Mouse (Mus musculus) common myeloid progenitor, adult 5-6 weeks (primary cell): ENCODE results near the gene Sfxn5. TPM values are rescaled to one million over a fixed set of nuclear protein-coding genes. Genes with fewer than 3 reads are reported as not detected.
A peak's percentile ranks its signal among the peaks of the same experiment; 100 is the strongest.

ENCODE experiments used
- ATAC-seq: replicated peaks from 2 replicates; pipeline ENCODE4 v1.8.0; 2016; ENCODE audit warnings: low read depth, mild to moderate bottlenecking, moderate TSS enrichment, inconsistent platforms; ENCODE audit not compliant: poor library complexity, severe bottlenecking
- total RNA-seq: library from RNA; stranded (forward); fragments of 200-1000, 187-1606 nt; gene quantifications from 2 replicates; pipeline ENCODE4 v1.2.3, GENCODE M21; 2017

The Sfxn5 gene
- total RNA-seq, 1 experiment from 2014 or later = 2.0 TPM

DNA sequence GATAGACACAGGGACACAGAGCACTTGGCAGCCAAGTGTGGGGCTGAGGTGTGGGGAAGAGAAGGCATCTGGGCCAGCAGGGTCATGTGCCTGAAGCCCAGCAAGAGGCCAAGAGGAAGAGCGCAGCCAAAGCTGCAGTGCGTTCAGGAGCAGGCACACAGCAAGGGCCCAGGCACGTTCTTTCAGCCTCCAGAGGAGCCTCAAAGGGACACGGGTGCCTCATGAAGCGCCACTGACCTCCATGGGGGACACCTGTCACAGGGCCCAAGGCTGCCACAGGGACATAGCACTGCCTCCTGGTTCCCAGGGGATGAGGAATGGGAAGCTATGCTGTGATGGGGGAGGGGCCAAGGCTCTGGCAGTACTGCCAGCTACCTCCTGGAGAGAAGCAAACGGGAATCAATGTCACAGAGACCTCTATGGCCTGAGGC lies 82.4 kb downstream of the Sfxn5 start:
- no peak for ATAC-seq

DNA sequence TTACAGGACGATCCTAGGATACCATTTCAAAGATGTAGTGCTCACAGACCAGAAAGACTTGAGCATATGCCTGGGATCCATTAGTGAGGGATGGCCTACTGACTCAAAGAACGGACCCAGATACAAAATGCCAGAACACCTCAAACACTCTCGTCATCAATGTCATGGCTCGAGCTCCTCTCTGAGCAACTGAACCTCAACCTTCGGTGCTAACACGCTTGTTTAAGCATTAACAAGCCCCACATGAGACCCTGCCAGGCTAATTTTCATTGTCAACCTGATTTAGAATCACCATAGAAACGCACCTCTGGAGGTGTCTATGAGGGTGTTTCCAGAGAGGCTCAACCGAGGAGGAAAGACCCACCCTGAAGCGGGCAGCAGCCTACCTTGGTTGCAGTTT lies 83.4 kb downstream of the Sfxn5 start:
- ATAC-seq = no peak

DNA sequence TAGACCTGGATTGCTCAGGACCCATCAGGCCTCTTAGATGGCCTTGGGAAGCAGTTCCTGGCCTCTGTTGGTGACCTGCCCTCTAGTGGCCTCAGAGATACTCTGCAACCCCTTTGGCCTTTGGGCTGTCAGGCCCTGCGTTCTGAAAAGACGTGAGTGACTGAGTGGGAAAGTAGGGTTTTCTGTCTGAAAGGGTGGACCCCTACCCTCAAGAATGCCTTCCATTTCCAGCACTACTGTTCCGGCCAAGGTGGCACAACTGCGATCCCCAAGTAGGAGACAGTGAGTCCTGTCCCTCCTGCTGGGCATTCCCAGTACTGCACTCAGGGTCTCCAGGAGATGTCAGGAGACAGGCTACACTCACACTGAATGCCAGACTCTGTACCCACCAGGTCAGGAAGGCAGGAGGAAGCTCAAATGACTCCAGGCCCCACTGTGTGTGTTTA lies 94.2 kb downstream of the Sfxn5 start:
- ATAC-seq = peak; percentile 85

DNA sequence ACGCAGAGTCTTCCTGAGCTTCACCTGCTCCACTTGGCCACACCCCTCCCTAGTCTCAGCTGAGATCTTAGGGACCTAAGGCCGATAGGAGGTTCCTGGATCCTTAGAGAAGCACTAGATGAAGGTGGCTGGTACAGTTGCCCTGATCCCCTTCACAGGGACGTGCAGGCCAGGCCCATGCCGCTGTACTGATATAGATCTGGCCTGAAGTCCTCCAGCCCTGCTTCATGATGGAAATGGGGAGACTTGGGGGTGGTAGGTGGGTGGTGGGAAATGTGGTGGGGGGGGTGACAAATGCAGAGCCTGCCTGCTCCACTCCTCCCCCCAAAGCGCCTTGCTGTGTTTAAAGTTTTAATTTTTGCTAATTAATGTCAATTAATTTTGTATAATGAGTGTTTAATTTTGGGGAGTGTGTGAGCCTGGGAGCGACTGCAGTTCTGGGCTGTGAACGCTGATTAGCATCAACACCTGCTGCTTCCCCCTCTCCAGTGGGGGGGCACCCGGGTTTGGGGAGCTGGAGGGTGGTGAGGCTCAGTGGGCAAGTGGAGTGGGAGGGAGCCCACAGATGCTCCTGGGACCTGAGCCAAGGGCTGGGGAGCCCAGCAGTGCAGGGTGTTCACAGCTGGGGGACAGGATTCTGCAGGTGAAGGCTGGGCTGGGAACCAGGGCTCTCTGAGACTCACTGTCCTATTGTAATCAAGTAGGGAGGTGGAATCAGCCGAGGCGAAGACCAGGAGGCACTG lies 95.5 kb downstream of the Sfxn5 start:
- no peak for ATAC-seq

DNA sequence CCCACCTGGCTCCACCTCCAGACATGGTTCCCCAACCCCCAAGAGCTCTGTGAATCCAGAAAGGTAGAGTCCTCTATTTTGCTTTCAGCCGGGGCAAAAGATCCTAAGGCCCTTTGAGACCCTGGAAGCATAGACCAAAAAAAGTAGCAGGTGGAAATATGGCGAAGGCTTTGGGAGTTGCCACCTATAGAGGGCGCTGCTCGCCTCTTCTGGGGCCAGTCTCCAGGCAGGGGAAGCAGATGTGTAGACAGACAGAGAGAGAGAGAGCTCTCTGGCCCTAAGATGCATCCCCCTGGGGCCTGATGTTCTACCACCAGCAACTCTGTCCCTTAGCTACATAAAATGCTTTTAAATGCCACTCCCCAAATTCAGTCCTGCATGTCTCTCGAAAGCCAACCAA lies 96.2 kb downstream of the Sfxn5 start:
- ATAC-seq = peak; percentile 46; the same call in 1 of the 2 replicates

DNA sequence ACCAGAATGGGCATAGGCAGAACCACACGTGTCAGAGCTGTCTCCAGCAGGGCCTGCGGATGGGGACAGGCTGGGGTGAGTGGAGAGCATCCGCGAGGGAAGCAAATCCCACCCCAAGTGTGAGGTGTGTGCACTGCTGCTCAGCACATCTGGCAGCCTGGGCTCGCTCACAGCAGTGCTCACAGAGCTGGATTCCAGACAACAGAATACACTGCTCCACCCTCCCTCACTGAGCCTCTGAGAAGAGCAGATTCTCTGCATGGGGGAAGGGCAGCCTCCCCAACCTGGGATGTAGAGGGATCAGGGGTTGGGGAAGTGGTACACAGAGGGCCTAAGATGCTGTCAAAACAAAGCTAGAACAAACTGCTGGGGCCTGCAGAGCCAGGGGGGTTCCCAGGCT lies 98.4 kb downstream of the Sfxn5 start:
- no peak for ATAC-seq

DNA sequence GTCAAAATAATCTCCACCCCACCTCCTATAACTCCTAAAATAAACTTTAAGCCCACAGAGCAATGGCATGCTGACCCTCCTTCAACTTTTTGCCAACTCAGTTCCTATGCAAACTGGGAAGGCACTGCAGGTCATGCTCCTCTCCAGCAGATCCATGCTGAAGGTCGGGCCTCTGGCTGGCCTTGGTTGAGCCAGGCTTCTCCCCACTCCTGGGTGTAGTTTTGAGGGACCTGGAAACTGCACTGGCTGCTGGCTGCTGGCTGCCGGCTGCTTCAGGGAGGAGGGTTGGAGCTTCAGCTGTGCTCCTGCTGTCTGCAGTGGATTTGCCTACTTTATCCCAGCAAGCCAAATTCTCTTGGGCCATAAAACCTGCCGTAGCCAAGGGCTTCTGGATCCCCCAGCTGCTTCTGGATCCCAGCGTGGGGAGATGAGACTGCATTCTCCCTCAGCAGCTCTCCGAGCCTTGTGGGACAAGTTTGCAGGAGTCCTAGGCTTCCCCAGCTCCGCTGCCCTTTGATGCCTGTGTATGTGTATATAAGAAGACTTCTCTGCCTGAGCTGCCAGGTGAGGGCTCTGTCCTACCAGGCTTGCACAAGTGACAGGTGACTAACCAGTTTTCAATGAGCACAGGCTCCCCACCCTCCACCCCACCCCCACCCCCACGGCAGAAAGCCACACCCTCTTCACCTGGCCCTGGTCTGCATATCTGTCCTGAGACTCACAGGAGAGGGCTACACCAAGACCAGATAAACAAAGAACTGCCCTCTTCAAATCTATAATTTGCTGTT lies 100.2 kb downstream of the Sfxn5 start:
- no peak for ATAC-seq

DNA sequence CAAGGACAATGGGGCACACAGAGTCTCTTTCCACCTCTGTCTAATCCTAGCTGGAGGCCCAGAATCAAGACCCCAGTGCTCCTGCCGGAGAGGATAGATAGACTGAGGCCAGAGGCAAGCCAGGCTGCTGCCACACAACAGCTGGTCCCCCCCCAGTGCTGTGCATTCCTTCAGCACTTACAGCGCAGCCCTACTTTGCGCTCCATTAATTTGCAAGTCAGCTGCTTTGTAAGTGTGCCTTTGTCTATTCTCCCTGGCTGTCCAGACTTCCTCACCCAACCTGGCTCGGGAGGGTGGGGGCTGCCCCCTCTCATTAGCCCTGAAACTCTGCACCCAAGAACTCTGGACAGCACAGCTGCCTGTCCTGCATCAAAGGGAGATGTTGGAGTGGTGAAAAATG lies 101.2 kb downstream of the Sfxn5 start:
- ATAC-seq = no peak

DNA sequence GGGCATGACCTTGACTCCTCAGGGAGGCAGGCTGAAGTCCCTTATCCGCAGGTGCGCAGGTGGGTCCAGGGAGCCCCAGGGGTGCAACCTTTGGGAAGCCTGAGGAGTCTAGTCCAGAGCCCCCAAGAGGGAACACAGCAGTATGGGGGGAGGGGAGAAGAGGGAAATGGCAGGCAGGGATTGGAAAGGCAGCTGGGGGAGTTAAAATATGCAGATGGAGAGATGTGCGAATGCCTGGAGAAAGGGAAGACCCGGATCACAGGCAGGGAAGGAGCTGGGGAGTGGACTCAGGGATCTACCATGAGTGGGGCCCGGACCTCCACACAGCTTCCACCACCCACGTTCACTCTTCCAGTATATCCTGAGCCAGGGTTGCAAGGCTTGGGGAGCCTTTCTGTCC lies 101.8 kb downstream of the Sfxn5 start:
- no peak for ATAC-seq

DNA sequence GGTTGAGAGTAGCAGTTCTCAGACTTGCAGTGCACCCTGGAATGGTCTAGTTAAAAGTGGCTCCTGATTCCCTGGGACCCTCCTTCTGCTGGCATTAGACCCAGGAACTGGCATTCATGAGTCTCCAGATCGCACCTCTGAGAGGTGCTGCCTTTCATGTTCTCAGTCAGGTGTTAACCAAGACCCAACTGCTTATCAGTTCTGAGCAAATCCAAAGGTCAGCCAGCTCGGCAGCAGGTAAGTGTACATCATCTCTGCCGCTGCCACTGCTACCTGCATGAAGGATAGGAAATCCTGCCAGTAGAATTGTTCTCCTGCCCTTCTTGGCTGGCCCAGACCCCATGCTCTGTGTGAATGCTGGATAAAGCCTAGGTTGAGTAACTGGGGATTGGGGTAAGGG lies 102.5 kb downstream of the Sfxn5 start:
- no peak for ATAC-seq

DNA sequence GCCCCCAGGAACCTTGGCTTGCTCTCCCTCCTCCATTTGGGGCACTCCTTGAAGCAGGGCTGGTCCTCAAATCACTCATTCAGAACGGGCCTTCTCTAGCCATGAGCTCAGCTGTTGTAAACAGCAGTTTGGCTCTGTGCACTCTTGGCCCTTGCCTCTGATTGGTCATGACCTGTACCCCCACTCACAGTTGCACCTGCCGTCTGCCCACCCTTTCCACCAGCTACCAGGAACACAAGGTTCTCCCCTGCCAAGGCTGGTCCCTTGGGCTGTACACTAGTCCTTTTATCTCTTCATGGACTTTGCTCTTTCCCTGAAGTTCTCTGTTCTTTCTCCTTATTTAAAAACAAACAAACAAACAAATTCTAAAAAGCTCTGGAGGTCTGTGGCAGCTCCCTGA lies 105.7 kb downstream of the Sfxn5 start:
- no peak for ATAC-seq

DNA sequence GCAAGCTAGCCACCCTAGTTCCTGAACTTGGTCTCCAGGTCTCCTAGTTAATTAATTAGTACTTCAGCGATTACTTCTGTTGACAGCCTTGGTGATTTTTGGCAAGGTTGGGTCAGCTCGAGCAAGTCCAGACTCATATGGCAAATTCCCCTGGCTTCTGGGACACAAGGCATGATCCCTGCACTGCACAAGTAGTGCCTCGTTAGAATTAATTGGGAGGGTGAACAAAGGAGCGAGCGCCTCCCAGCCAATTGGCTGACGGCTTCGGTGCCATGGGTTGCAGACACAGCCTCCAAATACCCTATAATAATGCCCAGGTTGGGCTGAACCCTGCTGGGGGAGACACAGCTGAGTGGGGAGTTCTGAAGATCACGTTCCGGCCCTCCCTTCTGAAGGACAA lies 106.7 kb downstream of the Sfxn5 start:
- no peak for ATAC-seq

DNA sequence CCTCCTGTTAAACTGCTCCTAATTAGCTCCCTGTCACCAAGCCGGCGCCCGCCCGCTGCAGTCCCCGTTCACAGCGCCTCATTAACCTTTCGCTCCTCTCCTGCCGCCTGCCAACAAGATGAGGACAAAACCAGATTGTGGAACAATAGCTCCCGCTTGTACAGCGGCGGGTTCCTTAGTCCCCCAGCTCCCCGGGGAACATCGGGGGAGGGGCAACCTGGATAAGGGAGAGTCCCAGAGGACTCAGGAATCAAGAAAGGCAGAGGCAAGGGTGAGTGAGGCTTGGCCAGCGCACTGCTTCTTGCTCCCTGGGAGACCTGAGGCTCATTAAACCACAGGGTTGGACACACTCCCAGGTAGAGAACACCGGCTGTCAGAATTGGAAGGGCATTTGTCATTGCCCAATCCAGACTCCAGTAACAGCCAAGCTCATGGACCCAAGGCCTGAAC lies 108.8 kb downstream of the Sfxn5 start:
- ATAC-seq = no peak

DNA sequence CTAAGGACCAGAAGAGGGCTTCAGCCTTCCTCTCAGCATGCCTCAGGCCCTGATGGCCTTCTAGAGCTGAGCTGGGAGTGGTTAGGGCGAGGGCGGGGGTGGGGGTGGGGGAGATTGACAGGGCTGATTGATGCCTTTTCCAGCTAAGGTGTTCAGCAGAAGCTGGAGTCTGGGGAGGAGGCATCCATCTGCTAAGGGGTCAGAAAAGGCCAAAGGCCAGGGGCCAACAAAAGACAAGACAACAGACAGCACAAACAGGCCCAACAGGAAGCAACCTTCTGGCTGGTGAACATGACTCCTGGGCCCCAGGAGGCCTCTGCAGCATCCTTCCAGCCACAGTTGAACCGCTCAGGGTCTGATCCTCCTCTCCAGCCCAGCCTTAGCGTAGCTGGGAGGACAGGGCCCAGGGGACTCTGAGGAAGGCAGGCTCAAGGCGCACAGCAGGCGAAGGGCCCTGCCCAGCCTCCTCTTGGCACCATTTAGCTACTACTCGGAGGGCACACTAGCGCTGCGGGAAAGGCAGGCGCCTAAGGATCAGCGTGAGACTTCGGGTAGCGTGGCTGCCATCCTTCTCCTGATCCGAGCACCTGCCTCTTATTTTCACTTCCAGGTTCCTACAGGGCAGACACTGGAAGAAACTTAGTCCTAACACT lies 109.6 kb downstream of the Sfxn5 start:
- no peak for ATAC-seq

DNA sequence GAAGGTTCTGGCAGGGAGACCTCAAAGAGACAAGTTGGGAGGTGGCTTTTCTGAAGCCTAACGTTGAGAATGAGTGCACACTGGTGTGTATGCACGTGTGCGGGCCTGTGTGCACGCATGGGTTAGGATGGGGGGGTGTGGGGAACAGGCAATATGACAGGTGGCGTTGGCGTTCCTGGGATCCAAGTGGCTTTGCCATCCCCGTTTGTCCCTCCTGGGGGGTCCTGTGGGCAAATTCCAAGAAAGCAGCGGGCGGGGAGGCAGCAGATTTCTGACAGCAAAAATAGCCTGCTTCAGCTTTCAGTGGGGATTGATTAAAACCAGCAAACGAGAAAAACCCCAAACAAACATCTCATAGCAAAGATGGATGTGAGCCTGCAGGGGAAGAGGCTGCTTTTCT lies 110.7 kb downstream of the Sfxn5 start:
- ATAC-seq = no peak

DNA sequence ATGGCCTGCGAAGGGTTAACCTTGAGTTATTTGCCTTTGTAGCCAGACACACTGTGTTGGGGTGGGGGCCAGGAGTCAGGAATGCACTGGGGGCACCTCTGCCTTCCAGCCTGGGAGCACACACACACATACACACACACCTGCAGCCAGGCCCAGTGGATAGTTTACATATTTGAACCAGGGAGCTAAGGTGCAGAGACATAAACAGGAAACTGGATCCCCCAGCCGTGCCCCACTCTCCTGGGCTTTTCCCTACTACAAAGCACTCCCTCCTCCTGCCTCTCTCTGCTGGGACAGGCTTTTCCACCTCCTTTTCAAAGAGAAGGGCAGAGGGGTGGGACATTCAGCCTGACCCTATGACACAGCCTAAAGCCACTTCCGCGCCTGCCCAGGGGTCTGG lies 112.3 kb downstream of the Sfxn5 start:
- no peak for ATAC-seq

DNA sequence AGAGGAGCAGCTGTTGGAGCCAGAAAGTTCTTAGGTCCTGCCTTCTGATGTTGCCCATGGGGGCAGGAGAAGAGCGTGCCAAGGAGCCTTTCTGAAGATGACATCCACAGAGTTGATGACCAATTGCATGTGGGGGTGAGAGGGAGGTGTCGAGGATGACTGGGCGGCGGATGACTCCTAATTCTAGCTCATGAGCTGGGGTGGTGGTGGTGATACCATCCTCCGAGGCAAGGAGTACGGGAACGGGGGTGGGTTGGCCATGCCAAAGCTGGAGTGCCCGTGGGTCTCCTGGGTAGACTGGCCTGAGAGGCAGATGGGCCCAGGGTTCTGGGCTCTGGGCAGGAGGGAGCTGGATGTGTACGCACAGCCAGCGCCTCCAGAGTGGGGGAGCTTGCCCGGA lies 113.5 kb downstream of the Sfxn5 start:
- ATAC-seq = no peak

DNA sequence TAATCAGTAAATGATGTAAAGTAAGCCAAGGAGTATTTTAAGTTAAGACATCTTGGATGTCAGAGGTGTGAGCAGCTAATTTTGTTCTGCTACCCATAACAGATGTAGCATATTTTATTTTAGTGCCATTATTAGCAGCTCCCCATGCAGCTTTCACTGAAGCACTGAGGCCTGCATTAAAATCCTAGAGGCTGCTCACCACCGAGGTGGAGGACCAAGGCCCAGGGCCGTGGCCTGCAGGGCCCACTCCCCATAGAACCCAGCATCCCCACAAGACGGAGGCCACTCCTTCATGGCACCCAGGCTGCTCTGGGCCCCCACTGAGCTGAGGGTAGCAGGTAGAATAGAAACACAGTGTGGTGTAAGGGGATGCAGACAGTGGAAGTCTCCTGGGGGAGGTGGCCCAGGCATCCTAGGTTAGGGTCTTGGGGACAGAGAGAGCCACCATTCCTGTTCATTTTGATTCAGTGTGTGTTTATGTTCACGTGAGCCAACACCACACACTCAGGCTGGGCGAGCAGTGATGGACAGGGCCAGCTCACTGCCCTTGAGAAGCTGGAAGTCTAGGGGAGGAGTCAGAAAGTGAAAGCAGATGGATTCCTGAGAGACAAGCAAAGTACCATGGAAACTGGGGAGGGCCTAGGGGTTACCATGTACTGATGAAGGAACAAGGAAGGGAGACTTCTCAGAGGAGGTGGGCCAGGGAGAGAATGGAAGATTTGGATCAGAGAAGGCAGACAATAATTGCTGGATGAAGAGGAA lies 114.4 kb downstream of the Sfxn5 start:
- no peak for ATAC-seq

DNA sequence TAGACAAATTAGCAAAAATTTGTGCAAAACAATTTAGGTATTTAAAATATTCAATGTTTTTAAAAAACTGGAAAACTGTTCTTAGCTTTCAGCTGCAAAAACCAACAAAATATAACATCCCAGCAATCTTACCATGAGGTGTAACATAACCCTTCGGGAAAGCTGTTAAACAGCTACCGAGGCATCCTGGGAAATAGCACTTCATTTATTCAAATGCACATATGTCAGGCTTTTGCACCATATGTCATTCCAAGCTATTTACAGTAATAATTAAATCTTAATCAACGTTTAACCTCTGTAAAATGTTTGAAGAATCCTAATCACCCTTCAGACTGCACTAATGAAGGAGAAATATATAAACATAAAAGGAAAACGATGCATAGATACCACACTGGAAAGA lies 115.0 kb downstream of the Sfxn5 start:
- no peak for ATAC-seq

DNA sequence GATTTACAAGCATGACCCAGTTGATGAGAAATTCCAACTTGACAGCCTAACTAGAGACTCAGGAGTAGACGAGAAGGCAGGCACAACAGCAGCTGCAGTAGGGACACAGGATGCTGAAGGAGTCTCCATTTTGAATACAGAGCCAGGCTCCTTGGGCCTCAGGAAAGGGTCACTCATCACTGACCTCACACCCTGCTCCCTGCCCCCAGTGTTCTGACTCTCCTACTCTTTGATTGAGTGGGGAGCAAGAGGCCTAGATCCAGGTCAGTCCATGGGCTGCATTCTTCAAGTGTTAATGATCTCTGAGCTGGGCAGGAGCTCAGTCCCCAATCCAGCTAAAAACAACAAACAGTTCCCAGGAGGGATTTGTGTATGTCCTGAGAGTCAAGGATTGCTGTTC lies 122.5 kb downstream of the Sfxn5 start:
- ATAC-seq = no peak
